Mouse (Mus musculus): ENCODE data around the gene Bsnd. TPM values are rescaled to one million over a fixed set of nuclear protein-coding genes. Genes with fewer than 3 reads are reported as not detected.

The Bsnd gene
- polyA plus RNA-seq, 1 experiment from 2014 or later, result not detected

DNA sequence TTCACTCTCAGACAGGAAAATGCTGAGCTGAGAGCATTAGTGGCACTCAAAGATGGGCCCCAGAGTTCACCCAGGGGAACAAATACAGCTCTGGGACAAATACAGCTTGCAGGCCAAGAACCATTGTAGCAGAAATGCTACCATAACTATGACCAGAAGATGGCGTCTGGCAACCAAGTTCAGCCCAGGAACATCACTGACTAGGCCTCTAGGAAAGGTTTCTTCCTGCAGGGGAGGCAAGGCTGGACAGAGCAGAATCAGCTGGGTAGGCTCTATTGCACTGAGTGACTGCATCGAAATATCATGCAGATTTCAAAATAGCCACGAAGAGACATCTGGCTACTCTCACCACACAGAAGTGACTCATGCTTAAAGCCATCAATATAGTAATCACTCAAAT lies 19.7 kb downstream of the Bsnd start:
- Histone ChIP-seq H3K4me3 (replicated peaks) (no peak overlapping the region), H3K4me1 (replicated peaks) (no peaks in the 10 kb centered on the region), H3K27ac (no peak overlapping the region), H3K9me3 (no peaks in the 10 kb centered on the region), H3K36me3 (no peaks in the 10 kb centered on the region), H3K27me3 (replicated peaks) (no peaks in the 10 kb centered on the region), H3K9ac (no peak overlapping the region), H3K4me2 (replicated peaks) (no peak overlapping the region)
- peak; percentile 51 for ATAC-seq
- 7% methylated on average over 3 of the region's 3 CpGs for WGBS

DNA sequence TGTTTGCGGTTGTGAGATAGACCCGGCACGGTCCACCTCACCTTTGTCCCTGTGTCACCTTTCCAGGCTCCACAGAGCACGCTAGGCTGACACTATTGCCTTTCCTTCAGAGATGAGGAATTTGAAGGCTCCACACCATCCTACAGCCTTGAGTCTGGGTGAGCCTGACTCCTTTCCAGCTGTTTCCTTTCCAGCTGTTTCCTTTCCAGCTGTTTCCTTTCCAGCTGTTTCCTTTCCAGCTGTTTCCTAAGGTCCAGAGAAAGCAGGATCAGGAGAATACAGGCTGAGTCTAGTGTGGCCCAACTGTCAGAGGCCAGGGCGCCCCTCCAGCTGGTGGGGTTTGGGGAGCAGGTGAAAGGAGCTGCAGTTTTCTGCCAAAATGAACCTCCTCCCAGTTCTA lies 21.2 kb downstream of the Bsnd start:
- no peaks in the 10 kb centered on the region for H3K4me1 ChIP-seq (replicated peaks)
- no peak overlapping the region for H3K9ac ChIP-seq
- no peak for ATAC-seq
- no peak overlapping the region for H3K4me2 ChIP-seq (replicated peaks)
- no peaks in the 10 kb centered on the region for H3K27me3 ChIP-seq (replicated peaks)
- no peaks in the 10 kb centered on the region for H3K36me3 ChIP-seq
- WGBS, result 74% methylated on average over 5 of the region's 5 CpGs
- no peaks in the 10 kb centered on the region for H3K9me3 ChIP-seq
- H3K4me3 ChIP-seq (replicated peaks), result no peak overlapping the region
- H3K27ac ChIP-seq, result no peak overlapping the region

DNA sequence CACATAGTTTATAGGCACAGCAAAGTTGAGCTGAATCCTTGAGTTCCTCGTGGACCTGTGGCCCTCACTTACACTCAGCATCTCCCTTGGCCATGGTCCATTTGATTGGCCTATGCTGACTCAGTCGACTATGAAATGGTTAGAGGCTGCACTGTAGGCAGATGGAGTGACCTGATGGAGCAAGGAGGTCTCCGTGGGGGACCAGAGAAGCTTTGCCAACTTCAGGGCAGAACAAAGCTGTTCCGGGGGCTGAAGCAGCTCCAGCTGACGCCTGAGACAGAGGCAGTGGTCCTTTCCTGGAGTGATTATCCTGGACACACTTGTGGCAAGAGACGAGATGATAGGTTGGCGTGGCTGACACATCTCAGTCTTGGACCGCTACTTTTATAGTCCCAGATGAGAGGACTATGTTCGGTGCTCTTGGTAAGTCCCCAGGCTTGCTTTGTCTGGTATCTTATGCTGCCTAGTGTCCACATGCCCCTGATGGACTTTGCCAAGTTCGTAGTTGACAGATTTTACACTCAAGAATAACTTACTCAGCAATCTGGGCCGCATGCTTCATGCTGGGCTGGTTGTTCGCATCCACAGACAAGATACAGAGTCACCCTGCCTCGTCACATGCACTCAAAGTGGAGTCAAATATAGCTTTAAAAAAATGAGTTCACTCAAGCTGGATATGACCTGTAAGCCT lies 24.5 kb downstream of the Bsnd start:
- Histone ChIP-seq H3K27ac (no peak overlapping the region), H3K27me3 (replicated peaks) (peaks cover 9% of the 10 kb centered on the region), H3K9ac (no peak overlapping the region), H3K4me2 (replicated peaks) (no peak overlapping the region), H3K4me1 (replicated peaks) (peaks cover 13% of the 10 kb centered on the region), H3K9me3 (no peaks in the 10 kb centered on the region), H3K4me3 (replicated peaks) (no peak overlapping the region), H3K36me3 (no peaks in the 10 kb centered on the region)
- 80% methylated on average over 13 of the region's 13 CpGs for WGBS
- no peak for ATAC-seq

DNA sequence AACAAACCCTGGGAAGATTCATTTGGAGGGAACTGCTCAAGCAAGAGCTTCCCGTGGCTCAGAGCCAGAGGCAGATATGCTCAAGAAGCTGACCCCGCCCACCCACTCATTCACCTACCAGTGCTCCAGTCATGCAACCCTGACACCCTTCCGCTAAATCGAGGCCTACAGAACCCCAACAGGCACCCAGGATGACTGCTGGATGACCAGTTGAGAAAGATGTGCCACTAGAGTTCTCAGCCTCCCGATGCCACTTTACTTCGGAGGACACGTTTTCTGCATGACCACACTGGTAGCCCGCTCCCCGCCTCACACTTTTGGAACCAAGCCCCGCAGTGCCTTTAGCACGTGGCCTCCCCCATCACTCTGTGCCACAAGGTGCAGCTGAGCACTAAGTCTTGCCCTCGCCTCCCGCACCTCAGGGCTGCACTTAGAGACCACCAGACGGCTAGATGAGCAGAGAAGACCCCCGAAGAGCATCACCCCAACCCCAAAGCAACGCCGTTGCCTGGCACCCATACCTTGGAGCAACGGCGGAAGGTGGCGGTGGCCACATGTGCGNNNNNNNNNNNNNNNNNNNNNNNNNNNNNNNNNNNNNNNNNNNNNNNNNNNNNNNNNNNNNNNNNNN lies 28.8 kb downstream of the Bsnd start:
- peak overlapping the region; percentile 88 for H3K27ac ChIP-seq
- ATAC-seq, result peak; percentile 13; the same call in 1 of the 2 replicates
- no peaks in the 10 kb centered on the region for H3K9me3 ChIP-seq
- no peaks in the 10 kb centered on the region; the same call in 1 of the 2 replicates for H3K36me3 ChIP-seq
- peaks cover 13% of the 10 kb centered on the region for H3K4me1 ChIP-seq (replicated peaks)
- peak overlapping the region; percentile 63 for H3K4me3 ChIP-seq (replicated peaks)
- peak overlapping the region; percentile 86 for H3K4me2 ChIP-seq (replicated peaks)
- 19% methylated on average over 21 of the region's 21 CpGs for WGBS
- peaks cover 9% of the 10 kb centered on the region for H3K27me3 ChIP-seq (replicated peaks)
- peak overlapping the region; percentile 66 for H3K9ac ChIP-seq

DNA sequence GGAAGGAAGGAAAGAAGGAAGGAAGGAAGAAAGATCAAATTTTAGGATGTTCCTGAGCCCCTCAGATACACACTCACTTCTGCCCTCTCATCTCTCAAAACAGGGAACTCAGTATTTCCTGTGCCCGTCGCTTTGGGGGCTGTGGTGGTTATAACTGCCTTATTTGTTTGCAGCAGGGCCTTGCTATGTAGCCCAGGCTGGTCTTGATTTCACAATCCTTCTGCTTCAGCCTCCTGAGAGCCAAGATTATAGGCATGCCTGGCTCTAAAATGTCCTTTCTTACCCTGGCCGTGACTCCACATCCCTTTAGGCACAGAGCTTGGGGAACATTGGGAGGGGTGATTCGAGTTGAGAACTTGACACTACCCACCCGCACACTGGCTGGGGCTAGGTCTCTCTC lies 29.6 kb downstream of the Bsnd start:
- ATAC-seq, result no peak
- H3K4me2 ChIP-seq (replicated peaks), result peak overlapping the region; percentile 86
- WGBS, result 54% methylated on average over 5 of the region's 5 CpGs
- H3K27ac ChIP-seq, result no peak overlapping the region
- H3K4me3 ChIP-seq (replicated peaks), result peak overlapping the region; percentile 63
- peaks cover 13% of the 10 kb centered on the region for H3K4me1 ChIP-seq (replicated peaks)
- peak overlapping the region; percentile 66; the same call in 1 of the 2 replicates for H3K9ac ChIP-seq
- no peaks in the 10 kb centered on the region; the same call in 1 of the 2 replicates for H3K36me3 ChIP-seq
- no peaks in the 10 kb centered on the region for H3K9me3 ChIP-seq
- peaks cover 9% of the 10 kb centered on the region for H3K27me3 ChIP-seq (replicated peaks)

DNA sequence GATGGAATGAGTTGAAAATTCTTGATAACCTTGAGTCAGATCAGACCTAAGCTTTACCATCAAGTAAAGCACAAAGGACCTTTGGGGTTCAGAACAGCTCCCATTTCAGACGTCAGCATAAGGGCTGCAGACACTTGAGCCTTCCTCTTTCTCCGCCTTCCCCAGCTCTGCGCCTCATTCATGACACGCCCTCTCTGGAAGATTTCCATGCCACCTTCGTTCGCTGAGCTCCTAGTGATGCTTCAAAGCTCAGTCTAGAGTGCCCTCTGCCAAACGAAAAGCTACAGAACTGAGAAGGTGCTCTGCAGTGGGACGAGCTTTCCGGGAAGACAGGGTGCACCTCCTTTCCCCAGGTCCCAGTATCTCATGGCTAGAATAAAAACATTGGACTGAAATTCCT lies 30.1 kb downstream of the Bsnd start:
- no peaks in the 10 kb centered on the region; the same call in 1 of the 2 replicates for H3K36me3 ChIP-seq
- no peak overlapping the region for H3K27ac ChIP-seq
- WGBS, result 57% methylated on average over 9 of the region's 9 CpGs
- H3K4me2 ChIP-seq (replicated peaks), result peak overlapping the region; percentile 86
- no peak overlapping the region for H3K9ac ChIP-seq
- H3K4me3 ChIP-seq (replicated peaks), result peak overlapping the region; percentile 63
- H3K27me3 ChIP-seq (replicated peaks), result peaks cover 9% of the 10 kb centered on the region
- no peaks in the 10 kb centered on the region for H3K9me3 ChIP-seq
- no peak for ATAC-seq
- peaks cover 13% of the 10 kb centered on the region for H3K4me1 ChIP-seq (replicated peaks)

DNA sequence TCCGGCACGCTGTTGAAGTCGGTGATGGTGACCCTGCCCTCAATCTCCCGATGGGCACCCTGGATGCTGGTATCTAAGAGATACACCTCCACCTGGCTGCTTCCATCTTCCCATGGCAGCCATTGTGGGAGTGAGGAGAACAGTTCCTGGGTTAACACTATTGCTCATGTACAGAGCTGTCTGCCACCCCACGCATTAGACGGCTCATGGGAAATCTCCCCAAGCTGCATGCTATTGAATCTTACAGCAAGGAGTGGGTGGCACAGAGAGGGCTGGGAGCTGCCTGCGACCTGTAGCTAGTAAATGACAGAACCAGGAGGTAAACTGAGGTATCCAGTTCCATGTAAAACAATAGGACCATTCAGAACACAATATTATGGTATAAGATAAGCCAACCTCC lies 37.5 kb downstream of the Bsnd start:
- H3K9me3 ChIP-seq, result no peaks in the 10 kb centered on the region
- H3K36me3 ChIP-seq, result peaks cover 13% of the 10 kb centered on the region
- no peak overlapping the region for H3K9ac ChIP-seq
- ATAC-seq, result no peak
- no peaks in the 10 kb centered on the region for H3K4me1 ChIP-seq (replicated peaks)
- H3K4me3 ChIP-seq (replicated peaks), result no peak overlapping the region
- WGBS, result 89% methylated on average over 7 of the region's 7 CpGs
- H3K27me3 ChIP-seq (replicated peaks), result no peaks in the 10 kb centered on the region
- H3K27ac ChIP-seq, result no peak overlapping the region
- no peak overlapping the region for H3K4me2 ChIP-seq (replicated peaks)

DNA sequence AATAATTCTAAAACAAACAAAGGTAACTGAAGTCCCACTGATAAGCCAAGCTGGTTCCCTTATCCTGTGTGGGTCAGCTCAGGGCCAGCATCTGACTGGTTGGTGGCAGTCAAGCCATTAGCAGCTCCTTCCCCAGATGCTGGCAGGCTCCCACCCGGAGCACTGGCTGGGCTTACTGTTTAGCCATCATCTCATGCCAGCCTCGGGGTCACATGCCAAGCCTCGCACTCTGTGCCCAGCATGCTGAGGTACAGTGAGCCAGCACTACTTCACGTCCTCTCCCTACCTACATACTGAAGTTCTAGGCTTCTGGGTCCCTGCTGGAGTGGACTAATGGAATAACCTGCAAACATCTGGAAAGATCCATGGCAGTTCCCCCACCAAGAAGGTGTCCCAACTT lies 38.6 kb downstream of the Bsnd start:
- no peaks in the 10 kb centered on the region for H3K27me3 ChIP-seq (replicated peaks)
- no peak overlapping the region for H3K4me3 ChIP-seq (replicated peaks)
- no peak overlapping the region for H3K9ac ChIP-seq
- H3K4me1 ChIP-seq (replicated peaks), result no peaks in the 10 kb centered on the region
- no peak overlapping the region for H3K27ac ChIP-seq
- ATAC-seq, result no peak
- no peaks in the 10 kb centered on the region for H3K9me3 ChIP-seq
- H3K4me2 ChIP-seq (replicated peaks), result no peak overlapping the region
- 88% methylated on average over 4 of the region's 4 CpGs for WGBS
- peaks cover 22% of the 10 kb centered on the region for H3K36me3 ChIP-seq

DNA sequence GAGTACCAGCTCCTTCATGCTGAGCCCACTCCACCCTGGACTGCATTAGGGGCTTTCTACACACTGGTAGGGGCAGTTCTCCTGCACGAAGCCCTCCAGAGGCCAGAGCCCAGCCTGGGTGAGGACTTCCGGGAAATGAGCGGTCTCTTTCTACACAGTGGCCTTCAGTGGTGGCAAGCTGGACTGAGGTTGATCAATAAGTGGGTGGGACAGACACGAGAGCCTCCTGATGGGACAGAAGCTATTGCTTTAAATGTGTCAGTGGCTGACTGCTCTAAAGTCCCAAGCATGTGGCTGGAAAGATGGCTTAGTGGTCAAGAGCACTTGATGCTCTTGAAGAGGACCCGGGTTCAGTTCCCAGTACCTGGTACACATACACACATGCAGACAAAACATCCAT lies 39.0 kb downstream of the Bsnd start:
- H3K9me3 ChIP-seq, result no peaks in the 10 kb centered on the region
- H3K27me3 ChIP-seq (replicated peaks), result no peaks in the 10 kb centered on the region
- ATAC-seq, result no peak
- whole genome bisulfite sequencing, result 73% methylated on average over 5 of the region's 5 CpGs
- H3K27ac ChIP-seq, result no peak overlapping the region
- H3K4me3 ChIP-seq (replicated peaks), result no peak overlapping the region
- H3K4me1 ChIP-seq (replicated peaks), result no peaks in the 10 kb centered on the region
- H3K9ac ChIP-seq, result no peak overlapping the region
- H3K4me2 ChIP-seq (replicated peaks), result no peak overlapping the region
- H3K36me3 ChIP-seq, result peaks cover 24% of the 10 kb centered on the region

DNA sequence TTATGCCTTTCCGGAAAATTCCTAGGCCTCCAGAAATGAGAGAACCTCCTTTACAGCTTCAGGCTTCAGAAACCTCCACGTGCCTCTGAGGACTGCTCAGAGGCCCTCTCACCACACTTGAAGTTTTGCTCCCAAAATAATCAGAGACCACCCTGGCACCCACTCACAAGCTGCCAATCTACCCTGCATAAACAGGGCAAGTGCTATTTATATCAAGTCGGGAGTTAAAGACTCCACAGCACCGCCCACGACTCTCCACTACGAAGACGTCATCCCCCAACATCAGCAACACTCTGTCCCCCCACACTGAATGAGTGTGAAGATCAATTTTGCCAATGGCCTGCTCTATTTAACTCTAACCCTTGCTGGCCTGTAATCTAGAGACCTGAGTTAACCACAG lies 39.7 kb downstream of the Bsnd start:
- no peaks in the 10 kb centered on the region for H3K9me3 ChIP-seq
- no peak overlapping the region for H3K27ac ChIP-seq
- WGBS, result 76% methylated on average over 7 of the region's 7 CpGs
- H3K4me2 ChIP-seq (replicated peaks), result no peak overlapping the region
- no peaks in the 10 kb centered on the region for H3K4me1 ChIP-seq (replicated peaks)
- no peak overlapping the region for H3K9ac ChIP-seq
- H3K27me3 ChIP-seq (replicated peaks), result no peaks in the 10 kb centered on the region
- no peak for ATAC-seq
- H3K4me3 ChIP-seq (replicated peaks), result no peak overlapping the region
- H3K36me3 ChIP-seq, result peaks cover 24% of the 10 kb centered on the region

DNA sequence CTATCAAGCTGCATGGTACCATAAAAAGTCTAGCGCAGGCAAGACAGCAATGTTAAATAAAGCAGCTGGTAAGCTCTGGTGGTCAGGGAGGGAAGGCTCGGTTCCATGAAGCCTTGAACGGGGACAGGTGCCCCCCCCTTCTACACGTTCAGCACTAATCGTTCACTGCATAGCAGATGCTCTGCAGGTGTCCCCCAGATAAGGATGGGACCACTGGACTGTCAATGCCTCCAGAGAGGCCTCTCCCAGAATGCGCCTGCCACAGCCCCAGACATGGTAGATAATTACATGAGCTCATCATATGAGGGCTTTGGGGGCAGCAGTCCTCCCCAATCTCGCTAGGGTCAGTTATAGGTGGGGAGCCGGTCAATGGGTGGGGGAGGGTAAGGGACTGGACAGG lies 42.8 kb downstream of the Bsnd start:
- H3K27ac ChIP-seq, result no peak overlapping the region
- no peaks in the 10 kb centered on the region for H3K9me3 ChIP-seq
- no peaks in the 10 kb centered on the region for H3K4me1 ChIP-seq (replicated peaks)
- H3K36me3 ChIP-seq, result peaks cover 21% of the 10 kb centered on the region
- H3K4me2 ChIP-seq (replicated peaks), result no peak overlapping the region
- no peak overlapping the region for H3K4me3 ChIP-seq (replicated peaks)
- ATAC-seq, result no peak
- H3K9ac ChIP-seq, result no peak overlapping the region
- no peaks in the 10 kb centered on the region for H3K27me3 ChIP-seq (replicated peaks)
- WGBS, result 86% methylated on average over 8 of the region's 8 CpGs

DNA sequence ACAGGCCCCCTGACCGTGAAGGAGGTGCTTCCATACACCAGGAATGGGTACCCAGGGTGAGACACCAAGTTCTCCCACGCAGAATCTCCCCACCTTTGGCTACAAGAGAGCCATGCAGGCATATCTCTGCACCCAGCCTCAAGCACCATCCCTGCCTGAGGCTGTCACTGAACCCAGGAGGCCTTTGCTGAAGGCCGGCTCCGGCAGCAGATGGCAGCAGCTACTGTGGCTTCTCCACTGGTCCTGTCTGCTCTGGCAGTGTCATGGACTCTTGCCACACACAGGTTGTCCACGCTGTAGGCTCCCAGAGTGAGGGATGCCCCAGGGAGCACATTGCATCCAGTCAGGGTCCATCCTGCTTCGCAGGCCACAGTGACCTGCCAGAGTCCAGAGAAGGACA lies 48.9 kb downstream of the Bsnd start:
- Histone ChIP-seq H3K9ac (no peak overlapping the region), H3K4me3 (replicated peaks) (no peak overlapping the region), H3K9me3 (no peaks in the 10 kb centered on the region), H3K4me2 (replicated peaks) (no peak overlapping the region), H3K4me1 (replicated peaks) (no peaks in the 10 kb centered on the region), H3K27ac (no peak overlapping the region), H3K27me3 (replicated peaks) (no peaks in the 10 kb centered on the region), H3K36me3 (peaks cover 25% of the 10 kb centered on the region)
- 81% methylated on average over 6 of the region's 6 CpGs for WGBS
- ATAC-seq, result no peak

DNA sequence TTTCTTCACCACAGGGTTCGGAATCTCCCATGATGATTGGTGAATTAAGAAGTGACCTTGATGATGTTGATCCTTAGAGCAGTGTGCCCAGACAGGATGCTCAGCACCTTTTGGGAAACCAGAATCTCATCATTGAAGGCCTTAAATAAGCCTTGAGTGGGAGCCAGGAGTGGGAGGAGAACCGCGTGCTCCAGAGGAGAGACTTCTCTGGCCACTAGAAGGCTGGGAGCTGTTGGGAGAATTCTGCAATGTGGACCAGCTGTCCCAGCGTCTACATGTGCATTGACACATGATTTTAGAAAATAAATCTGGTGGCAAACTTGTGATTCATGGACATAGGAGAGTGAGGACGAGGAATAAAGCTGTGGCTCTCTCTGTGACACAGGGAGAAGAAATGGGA lies 53.3 kb downstream of the Bsnd start:
- peaks cover 44% of the 10 kb centered on the region for H3K36me3 ChIP-seq
- no peaks in the 10 kb centered on the region for H3K9me3 ChIP-seq
- no peaks in the 10 kb centered on the region for H3K27me3 ChIP-seq (replicated peaks)
- no peak overlapping the region for H3K27ac ChIP-seq
- no peak for ATAC-seq
- no peaks in the 10 kb centered on the region for H3K4me1 ChIP-seq (replicated peaks)
- no peak overlapping the region for H3K4me3 ChIP-seq (replicated peaks)
- WGBS, result 90% methylated on average over 5 of the region's 5 CpGs
- H3K9ac ChIP-seq, result no peak overlapping the region
- H3K4me2 ChIP-seq (replicated peaks), result no peak overlapping the region
